Mouse (Mus musculus): ENCODE results near the gene Kcnmb2. TPM values are rescaled to one million over a fixed set of nuclear protein-coding genes. Genes with fewer than 3 reads are reported as not detected.

Kcnmb2 gene
- total RNA-seq (2015) (not detected in 2 replicates), total RNA-seq (2017) (not detected in 2 replicates)

DNA sequence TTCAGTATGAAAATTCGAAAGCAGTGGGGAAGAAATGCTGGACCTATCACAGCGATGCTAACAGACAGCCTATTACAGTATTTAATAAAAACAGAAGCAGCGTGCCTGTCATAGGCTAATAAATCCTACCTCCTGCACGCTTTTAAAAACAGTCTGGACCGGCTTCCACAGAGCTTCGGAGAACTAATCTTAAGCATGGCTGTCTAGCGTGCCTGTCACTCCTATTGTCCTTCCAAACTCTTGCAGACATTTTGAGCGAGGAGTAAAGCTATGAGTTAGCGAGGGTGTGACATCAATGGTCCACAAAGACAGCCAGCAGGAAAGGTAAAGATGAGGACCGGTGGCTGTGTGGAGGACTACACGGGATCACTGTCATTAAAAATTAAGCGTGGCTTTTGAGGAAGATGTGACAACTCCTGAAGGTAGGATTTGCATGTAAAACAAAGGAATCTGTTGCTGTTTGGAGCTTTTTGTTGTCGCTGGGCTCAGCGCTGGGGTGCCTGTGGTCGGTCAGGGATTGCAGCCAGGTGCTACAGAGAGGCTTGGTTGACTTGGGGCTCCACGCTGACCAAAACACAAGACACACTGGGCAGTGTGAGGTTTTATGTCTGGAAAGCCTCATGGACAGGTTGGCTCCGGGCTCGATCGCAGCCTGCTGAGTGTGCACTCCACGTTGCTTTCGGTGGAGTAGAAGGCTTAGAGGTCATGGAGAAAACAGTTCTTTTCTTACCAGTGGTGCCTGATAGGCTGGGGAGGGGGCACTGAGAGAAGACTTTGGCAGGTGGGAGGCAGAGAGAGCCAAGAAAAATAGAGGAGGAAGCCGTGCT is at the start of gene Kcnmb2:
Gene Kcnmb2, plus strand, starts transcription at position 4 of the 827 bp plus-strand sequence.
- no peak for ATAC-seq (ENCODE audit: poor library complexity, severe bottlenecking)

DNA sequence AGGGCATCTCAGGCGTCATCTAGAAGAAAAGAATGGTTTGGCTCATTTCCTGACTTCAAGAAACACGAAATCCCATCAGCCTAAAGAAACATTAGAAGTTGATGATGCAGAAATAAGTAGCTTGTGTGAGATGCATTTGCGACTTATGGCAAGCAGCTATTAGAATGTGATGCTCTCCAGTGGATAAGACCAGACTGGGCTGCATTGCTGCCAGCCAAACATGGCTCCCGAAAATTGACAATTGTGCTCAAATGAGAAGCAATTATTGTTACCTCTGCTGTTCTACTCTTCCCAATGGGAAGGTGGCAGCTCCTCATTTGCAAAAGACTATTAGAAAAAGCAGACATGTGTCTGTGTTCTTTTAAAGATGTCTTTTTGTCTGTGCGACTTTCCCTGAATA is 38.8 kb upstream of the Kcnmb2 start:
- ATAC-seq (ENCODE audit: poor library complexity, severe bottlenecking) = no peak

DNA sequence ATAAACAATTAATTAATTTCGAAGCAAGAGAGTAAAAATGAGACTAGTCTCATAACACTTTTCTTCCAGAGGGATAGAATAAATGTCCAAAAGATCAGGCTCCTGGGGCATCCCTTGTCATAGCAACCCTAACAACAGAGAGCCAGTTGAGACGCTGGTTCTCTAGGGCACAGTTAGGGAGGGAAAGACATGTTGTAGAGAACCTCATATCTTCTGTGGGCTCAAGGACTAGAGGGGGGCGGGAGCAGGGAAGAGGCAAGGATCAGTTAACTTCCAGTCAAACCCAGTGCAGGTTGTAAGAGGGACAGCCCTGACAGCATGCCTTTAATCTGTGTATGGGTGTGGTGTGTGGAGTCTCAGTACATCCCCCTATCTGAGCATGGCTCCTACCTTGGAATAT is 38.2 kb upstream of the Kcnmb2 start:
- ATAC-seq (ENCODE audit: poor library complexity, severe bottlenecking) = no peak

DNA sequence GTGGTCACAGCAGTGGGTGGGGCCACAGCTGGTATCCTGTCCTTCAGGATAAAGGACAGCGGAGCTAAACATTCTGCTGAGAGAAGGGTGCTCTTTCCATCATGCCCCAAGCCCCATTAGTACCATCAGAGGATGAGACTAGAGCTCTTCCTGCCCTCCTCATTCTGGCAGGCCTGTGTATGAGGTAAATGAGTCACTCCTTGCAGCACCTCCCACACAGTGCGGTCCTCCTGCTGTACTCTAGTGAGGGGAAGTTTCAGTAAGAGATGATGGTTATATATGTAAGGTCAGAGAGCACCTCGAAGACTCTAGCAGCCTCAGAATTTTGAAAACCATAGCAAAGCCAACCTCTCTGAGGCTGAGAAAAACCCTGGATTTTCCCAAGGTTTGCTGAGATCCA is 30.8 kb upstream of the Kcnmb2 start:
- no peak for ATAC-seq (ENCODE audit: poor library complexity, severe bottlenecking)

DNA sequence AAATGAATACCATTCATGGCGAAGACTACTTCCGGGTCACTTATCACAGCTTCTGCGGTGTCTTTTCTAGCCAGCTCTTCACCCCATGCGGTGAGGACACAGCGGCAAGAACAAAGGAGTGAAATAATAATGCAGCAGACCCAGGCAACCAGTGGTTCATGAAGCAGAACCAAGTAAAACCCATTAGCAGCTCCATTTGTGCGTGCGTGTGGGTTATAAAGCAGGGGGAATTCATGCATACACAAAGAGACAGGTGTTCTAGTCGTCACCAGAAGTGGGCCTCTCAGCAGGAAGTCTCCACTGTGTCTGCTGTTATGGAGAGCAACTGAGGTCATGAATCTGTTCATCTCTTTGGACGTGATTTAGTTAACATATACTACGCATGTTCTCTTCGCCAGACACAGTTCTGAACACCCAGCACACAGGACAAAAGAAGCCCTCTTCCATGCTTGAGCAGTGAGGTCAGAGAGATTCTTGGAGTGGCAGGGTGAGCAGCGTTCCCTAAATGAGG is 19.6 kb upstream of the Kcnmb2 start:
- ATAC-seq (ENCODE audit: poor library complexity, severe bottlenecking) = no peak

DNA sequence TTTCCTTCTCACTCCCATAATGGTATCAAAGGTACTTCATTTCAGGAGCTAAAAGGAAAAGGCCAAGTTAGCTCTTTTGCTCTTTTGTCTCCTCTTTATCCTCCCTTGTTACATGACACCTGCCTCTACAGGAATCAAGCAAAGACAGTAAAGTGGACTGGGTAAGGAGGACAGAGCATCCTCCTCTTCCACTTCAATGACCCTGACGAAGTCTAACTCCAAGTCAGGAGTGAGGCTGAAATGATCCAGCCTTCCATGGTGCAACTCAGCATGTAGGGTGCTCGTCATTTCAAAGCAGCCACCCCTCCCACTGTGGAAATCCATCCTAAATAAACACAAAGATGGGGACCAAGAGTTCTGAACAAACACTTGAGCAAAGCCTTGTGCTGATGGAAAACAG is 9.7 kb upstream of the Kcnmb2 start:
- no peak for ATAC-seq (ENCODE audit: poor library complexity, severe bottlenecking)

DNA sequence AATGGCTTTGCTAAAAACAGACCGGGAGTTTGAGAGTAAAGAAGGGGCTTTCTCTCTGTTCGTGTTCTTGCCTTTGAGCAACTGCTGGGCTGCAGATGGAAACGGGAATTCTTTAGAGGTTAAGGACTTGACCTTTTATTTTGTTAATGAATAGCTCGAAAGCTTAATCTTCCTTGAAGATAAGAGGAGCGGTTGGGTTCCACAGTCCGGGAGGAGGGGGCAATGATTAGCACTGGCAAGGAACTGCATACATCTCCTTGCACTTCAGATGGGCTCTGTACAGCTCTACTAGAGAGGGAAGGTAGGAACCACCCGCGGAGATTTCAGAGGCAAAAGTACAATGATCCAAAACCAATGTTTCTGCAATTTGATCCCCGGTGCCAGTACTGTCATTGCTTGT is 1.2 kb downstream of the Kcnmb2 start:
- no peak for ATAC-seq (ENCODE audit: poor library complexity, severe bottlenecking)

DNA sequence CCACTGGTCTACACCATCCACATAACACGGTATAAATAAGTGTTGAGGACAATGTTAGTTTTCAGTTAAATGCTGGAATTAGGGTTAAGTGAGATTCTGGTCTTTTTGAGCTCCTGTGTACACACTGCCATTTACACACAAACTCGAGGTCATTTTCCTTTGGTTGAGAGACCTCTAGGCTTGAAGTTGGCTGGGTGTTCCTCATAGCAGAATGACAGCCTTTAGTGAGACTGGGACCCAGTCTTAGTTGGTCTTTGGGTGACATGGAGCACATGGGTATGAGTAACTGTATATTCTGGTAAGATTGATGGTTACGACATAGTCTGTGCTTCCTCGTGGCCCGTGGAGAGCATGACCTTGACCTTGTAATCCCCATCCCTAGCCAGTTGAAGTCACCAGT is 1.8 kb downstream of the Kcnmb2 start:
- ATAC-seq (ENCODE audit: poor library complexity, severe bottlenecking) = no peak

DNA sequence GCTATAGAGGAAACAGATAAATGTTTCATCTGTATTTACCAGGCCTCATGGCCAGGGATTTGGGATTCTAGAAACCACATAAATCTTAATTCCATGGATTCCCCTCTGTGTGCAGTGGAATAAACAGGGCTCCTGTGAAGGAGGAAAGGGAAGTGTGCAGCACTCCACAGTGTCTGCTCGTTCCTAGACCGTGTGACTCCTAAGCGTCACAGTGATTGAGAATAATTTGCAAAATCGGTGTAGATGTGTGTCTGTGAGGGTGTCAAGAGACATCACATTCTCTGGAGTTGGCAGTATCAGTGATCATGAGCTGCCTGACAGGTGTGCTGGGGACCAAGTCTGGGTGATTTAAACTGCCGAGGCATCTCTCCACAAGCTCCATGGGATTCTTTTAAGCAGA is 8.9 kb downstream of the Kcnmb2 start:
- no peak for ATAC-seq (ENCODE audit: poor library complexity, severe bottlenecking)

DNA sequence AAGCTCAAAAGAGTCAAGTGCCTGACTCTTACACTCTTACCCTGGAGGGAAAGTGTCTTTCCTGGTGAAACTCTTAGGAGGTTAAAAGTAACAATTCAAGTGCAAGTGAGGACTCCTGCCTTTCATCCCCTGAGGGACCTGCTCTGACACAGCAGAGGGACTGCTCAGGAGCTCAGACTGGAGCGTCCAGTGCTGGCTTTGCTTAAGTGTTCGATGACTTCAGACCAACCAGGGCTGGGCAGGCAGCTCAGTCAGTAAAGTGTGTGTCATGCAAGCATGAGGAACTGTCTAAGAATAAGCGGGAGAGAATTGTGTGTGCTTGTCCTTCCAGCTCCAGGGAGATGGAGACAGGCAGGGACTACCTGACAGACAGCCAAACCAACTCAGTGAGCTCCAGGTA is 9.4 kb downstream of the Kcnmb2 start:
- no peak for ATAC-seq (ENCODE audit: poor library complexity, severe bottlenecking)

DNA sequence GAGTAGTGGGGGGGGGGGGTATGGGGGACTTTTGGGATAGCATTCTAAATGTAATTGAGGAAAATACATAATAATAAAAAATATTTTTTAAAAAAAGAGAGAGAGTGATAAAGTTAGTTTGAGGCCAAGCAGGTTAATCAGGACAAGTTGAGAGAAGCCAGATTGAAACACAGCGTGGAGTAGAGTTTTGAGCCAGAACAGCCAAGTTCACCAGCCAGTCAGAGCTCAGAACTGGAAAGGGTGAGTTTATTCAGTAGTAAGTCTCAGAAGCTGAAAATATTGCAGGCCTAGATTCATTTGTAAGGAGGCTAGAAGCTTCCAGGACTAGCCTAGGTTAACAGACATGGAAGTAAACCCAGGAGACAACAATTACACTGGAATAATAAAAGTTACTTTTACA is 26.2 kb downstream of the Kcnmb2 start:
- no peak for ATAC-seq (ENCODE audit: poor library complexity, severe bottlenecking)

DNA sequence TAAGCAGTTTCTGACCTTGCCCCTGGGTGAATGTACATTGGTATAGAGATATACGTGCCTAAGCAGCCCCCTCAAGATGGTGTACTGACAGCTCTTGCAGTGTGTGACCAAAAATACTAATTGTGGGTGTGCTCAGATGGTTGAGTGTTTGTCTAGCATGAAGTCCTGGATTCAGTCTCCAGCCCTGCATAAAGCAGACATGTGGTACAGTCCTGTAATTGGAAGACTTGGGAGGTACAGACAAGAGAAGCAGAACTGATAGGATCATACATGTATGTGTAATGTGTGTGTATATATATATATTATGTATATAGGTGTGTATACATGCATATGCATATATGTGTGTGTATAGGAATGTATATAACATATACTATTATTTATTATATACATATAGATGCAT is 32.4 kb downstream of the Kcnmb2 start:
- no peak for ATAC-seq (ENCODE audit: poor library complexity, severe bottlenecking)

DNA sequence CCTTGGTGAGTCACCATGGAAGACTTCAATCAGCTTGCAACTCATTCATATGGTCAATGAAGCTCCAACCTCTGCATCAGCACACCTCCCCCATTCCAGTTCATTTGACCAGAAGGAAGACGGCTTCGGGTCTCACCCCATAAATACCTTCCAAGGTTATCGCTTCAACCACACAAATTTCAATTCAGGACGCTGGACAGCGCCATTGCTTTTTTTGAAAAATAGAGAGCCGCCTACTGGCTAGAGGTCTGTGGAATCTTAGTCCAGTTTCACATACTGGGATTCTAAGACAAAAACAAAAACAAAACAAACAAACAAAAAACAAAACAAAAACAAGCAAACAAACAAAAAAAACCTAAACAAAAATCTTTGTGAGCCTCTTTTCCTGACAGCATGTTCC is 39.2 kb downstream of the Kcnmb2 start:
- ATAC-seq (ENCODE audit: poor library complexity, severe bottlenecking) = no peak

DNA sequence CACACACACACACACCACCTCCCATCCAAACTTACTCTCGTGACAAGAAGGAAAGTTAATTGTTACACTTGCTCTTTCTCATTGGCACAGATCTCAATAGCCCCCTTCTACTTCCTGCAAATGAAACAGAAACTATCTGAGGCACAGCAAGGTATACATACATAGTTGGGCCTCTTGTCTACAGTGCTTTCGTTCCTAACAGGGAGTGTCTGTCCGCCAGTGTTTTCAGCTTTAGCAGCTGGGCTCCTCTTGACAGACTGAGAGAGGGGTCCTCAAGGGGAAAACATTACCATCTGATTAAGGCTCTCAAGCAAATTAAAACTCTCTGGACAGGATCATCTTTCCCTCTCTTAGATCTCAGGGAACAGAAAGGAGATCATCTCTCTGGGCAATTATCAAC is 51.9 kb downstream of the Kcnmb2 start:
- ATAC-seq (ENCODE audit: poor library complexity, severe bottlenecking) = no peak

DNA sequence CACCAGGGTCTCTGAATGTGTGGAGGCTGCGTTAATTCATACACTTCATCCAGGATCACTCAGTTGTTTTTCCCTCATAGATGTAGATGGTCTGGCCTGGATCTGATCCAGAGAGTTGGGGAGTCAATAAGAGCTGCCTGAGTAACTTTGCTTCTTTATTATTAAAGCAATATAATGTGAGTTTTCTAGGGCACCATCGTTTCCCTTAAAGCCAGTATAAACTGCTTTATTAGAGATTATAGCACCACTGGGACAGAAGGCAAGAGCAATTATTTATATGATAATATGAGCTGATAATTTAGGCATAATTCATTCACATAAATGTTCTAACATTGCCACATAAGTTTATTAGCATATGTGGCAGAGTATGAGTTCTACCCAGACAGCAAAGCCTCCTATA is 52.7 kb downstream of the Kcnmb2 start:
- ATAC-seq (ENCODE audit: poor library complexity, severe bottlenecking) = no peak

DNA sequence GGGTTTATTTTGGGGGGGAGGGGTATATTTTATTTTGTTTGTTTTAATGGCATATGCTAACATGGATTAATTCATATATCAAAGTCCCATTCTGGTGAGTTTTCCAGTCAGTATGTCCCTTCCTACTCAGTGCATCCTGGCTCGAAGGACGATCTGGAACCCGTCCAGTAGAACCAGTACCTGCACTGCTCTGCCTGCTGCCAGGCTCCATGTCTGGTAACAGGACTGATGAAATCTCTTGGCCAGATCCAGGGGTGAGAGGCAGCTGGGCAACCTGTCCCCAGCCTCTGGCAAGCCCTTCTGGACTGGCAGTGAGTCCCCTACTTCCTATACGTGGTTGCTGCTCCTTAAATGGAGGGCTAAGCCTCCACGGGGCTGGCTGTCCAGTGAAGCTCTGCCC is 57.5 kb downstream of the Kcnmb2 start:
- ATAC-seq (ENCODE audit: poor library complexity, severe bottlenecking) = no peak

DNA sequence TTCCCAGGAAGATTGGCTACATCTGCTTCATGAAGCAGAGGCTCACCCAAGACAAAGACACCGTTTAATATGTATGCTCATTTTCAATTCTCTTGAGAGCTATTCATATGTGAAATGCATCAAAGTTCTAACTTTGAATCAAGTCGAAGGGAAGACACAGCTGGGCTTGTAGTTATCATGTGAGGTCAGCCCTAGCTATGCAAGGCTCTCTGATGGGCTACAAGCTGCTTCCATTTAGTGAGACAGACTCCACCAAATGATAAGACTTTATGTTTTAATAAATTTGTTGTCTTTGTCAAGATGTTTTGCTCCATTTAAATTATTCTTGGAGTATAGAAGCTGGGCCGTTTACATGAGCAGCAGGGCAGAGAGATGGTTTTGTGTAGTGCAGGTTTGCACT is 58.9 kb downstream of the Kcnmb2 start:
- no peak for ATAC-seq (ENCODE audit: poor library complexity, severe bottlenecking)

DNA sequence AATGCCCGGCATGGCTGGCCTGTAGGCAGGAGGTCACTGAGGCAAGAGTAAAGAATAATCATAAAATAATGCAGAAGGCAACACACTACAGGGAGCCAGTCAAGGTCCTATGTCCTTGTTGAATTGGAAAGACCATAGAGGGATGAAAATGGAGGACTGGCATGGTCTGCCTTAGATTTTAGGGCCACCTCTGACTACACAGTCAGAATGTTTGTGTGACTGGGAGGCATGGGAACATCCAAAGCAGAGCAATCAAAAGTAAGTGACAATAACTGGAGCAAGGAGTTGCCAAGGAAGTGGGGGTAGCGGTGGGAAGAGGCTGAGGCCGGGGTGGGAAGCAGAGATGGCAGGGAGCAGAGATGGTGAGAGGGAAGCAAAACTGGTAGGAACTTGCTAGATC is 60.8 kb downstream of the Kcnmb2 start:
- no peak for ATAC-seq (ENCODE audit: poor library complexity, severe bottlenecking)

DNA sequence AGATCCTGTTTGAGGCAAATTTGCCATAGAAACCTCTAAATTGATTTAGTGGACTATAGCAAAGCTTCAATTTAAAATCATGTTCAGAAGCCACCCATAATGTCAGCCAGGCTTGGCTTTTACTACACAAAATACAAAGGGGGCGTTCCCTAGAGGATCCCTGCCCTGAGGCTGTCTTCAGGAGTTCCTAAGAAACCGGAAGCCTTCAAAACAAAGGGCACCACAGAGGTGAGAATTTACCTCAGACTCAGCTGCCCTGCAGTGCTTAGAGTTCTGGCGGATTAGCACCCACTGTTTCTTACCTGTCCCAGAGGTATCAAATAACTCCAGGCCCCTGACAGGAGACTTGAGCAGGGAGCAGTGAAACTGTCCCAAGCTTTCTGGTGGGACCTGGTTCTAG is 77.4 kb downstream of the Kcnmb2 start:
- ATAC-seq (ENCODE audit: poor library complexity, severe bottlenecking) = no peak

DNA sequence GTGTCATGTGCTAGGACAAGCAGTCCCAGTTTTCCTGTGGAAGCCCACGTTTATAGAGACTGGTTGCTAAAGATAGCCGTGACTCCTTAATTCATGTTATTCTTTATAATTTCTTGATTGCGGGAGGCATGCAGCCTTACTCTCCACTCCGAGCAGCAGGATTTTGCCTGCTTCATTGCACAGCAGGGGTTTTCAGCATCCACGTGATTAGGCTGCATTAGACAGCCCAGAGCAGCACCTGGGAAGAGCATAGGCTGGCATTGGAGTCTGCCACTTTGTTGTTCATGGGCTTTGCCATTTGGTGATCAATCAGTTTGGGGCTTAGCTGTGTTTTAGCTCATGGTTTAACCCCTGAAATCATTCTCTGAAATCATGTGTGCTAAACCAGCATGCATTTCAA is 80.1 kb downstream of the Kcnmb2 start:
- ATAC-seq (ENCODE audit: poor library complexity, severe bottlenecking) = no peak

DNA sequence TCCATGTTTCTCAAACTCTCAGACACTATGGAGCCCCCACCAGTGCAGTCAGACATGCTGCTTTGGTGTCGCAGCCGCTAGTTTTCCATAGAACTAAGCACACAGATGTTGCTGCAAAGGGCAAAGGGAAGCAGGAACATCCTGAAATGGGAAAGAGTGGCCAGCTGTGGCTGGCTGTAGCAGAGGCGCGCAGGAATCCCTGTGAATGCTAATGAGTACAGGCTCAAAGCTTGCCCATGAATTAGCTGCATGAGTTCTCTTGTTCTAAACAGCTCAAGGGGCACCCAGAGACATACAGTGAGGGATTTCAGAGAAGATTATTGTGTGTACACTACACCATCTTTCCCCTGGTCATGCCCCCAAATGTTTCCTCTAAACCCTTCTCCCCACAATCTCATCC is 82.8 kb downstream of the Kcnmb2 start:
- no peak for ATAC-seq (ENCODE audit: poor library complexity, severe bottlenecking)

DNA sequence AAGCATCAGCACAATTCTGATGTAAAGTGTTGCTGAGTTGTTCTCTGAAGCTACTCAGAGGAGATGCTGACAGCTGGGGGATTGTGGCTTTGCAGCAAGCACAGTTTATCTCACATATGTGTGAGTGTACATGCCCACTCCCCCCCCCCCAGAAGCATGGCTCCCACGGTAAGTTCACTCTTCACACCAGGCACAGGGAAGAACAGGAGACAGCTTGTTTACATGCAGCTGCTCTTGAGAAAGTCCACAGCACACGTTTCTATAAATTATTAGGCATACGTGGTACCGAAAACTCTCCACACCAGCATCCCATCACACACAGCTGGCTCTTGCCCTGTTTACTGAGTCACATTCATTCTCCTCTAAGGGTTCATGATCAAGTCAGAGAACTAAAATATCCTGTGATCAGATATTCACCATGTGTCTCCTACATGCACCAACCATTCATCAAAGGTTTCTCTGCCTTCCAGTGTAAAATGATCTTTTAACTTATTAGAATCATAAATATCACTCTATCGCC is 89.3 kb downstream of the Kcnmb2 start:
- ATAC-seq (ENCODE audit: poor library complexity, severe bottlenecking) = no peak

DNA sequence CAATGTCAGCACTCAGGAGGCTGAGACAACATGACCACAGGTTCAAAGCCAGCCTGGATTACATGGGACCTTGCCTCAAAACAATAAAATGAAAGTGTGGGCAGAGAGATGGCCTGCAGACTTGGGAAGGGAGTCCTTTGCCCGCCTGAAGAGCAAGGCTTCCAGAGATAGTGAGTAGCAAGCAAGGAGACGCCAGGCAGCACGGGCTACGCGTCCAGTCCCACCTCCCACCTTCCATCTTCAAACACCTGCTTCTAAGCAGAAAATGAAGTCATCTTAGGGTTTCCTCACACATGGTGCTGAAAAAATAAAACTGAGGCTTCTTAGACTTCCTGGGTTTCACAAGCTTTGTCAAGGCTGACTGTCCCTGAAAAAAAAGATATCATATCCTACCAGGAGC is 109.3 kb downstream of the Kcnmb2 start:
- ATAC-seq (ENCODE audit: poor library complexity, severe bottlenecking) = no peak

Data from megakaryocyte, adult 5-6 weeks (primary cell).